Mouse (Mus musculus) liver, embryonic 11.5 days (tissue): ENCODE measurements at regions not wholly inside any gene's neighbourhood (a gene's known extent, or its start where the extent isn't known, plus 50 kb on each side); places are given as distances from the start of the nearest gene placed in this dataset.
A peak's percentile ranks its signal among the peaks of the same experiment; 100 is the strongest.
"Not testable (repeated sequence)": the region's sequence is repeated elsewhere in the genome, so short reads cannot be mapped to it uniquely, and the experiment has no call there.

Source experiments
- ATAC-seq: fragments of 200-750 bp; cut with Nextera tagmentation; replicated peaks from 2 replicates; pipeline ENCODE4 v1.8.0; 2017; ENCODE audit warnings: moderate number of reproducible peaks, mild to moderate bottlenecking, moderate TSS enrichment, moderate library complexity; ENCODE audit not compliant: low FRiP score
- DNase-seq: peaks from one replicate; pipeline ENCODE4 v3.0.0-alpha.2; 2017; ENCODE audit warnings: low spot score
- H3K27ac ChIP-seq: fragments of 300-500 bp; sonication (generic); 2 replicates; pipeline ENCODE4 v1.5.1; 2014; ENCODE audit warnings: mild to moderate bottlenecking, low read depth, low read length, control low read depth
- H3K27me3 ChIP-seq: fragments of 300-500 bp; sonication (generic); replicated peaks from 2 replicates; pipeline ENCODE4 v1.6.1; 2014; ENCODE audit warnings: low read length, mixed read lengths; ENCODE audit not compliant: control insufficient read depth, insufficient read depth
- H3K36me3 ChIP-seq: fragments of 300-500 bp; sonication (generic); 2 replicates; pipeline ENCODE4 v1.6.1; 2014; ENCODE audit warnings: mild to moderate bottlenecking, low read length, moderate library complexity, mixed read lengths; ENCODE audit not compliant: control insufficient read depth, insufficient read depth
- H3K4me1 ChIP-seq: fragments of 300-500 bp; sonication (generic); replicated peaks from 2 replicates; pipeline ENCODE4 v1.6.1; 2014; ENCODE audit warnings: low read length, mixed read lengths; ENCODE audit not compliant: control insufficient read depth, insufficient read depth
- H3K4me2 ChIP-seq: fragments of 300-500 bp; sonication (generic); 2 replicates; pipeline ENCODE4 v1.6.1; 2014; ENCODE audit warnings: mild to moderate bottlenecking, control low read depth, moderate library complexity
- H3K4me3 ChIP-seq: fragments of 300-500 bp; sonication (generic); 2 replicates; pipeline ENCODE4 v1.5.1; 2014; ENCODE audit warnings: low read depth, low read length, control low read depth
- H3K9ac ChIP-seq: fragments of 300-500 bp; sonication (generic); 2 replicates; pipeline ENCODE4 v1.6.1; 2014; ENCODE audit warnings: low read depth, low read length, control low read depth
- H3K9me3 ChIP-seq: fragments of 300-500 bp; sonication (generic); 2 replicates; pipeline ENCODE4 v1.6.1; 2016; ENCODE audit warnings: low read length, inconsistent platforms, mixed read lengths; ENCODE audit not compliant: control insufficient read depth
- WGBS: fragments of 180-500 bp; shearing (Covaris S2); extraction: QIAGEN DNeasy Blood & Tissue Kit; methylation state at CpG from one replicate; pipeline ENCODE4 v1.1.7; 2014; 5-methylcytosine and 5-hydroxymethylcytosine counted together

GRCm38 (mm10) chr2:78268705-78269104, 322.5 kb upstream of the Cwc22 start:
- ATAC-seq = no peak
- Histone ChIP-seq H3K27me3 (no peaks in the 10 kb centered on the region), H3K4me1 (no peaks in the 10 kb centered on the region), H3K9ac (no peak overlapping the region), H3K4me2 (no peak overlapping the region), H3K4me3 (no peak overlapping the region), H3K27ac (no peak overlapping the region), H3K36me3 (no peaks in the 10 kb centered on the region), H3K9me3 (no peaks in the 10 kb centered on the region)
- no peak for DNase-seq
- WGBS = 90% methylated on average over 4 of the region's 4 CpGs

GRCm38 (mm10) chr2:78267527-78268375, 321.6 kb upstream of the Cwc22 start:
- Histone ChIP-seq H3K4me3 (no peak overlapping the region), H3K4me2 (no peak overlapping the region), H3K27ac (no peak overlapping the region), H3K27me3 (no peaks in the 10 kb centered on the region), H3K36me3 (no peaks in the 10 kb centered on the region), H3K9me3 (no peaks in the 10 kb centered on the region), H3K4me1 (no peaks in the 10 kb centered on the region), H3K9ac (no peak overlapping the region)
- ATAC-seq (no peak), DNase-seq (no peak)
- WGBS = 93% methylated on average over 2 of the region's 2 CpGs

- no peak overlapping the region for H3K9ac ChIP-seq
- WGBS = 78% methylated on average over 10 of the region's 10 CpGs
- H3K9me3 ChIP-seq = no peaks in the 10 kb centered on the region
- ATAC-seq (no peak), DNase-seq (no peak)
- H3K27ac ChIP-seq = no peak overlapping the region
- H3K4me3 ChIP-seq = no peak overlapping the region
- H3K4me2 ChIP-seq = no peak overlapping the region
- H3K36me3 ChIP-seq = no peaks in the 10 kb centered on the region
- H3K4me1 ChIP-seq = no peaks in the 10 kb centered on the region
- H3K27me3 ChIP-seq = no peaks in the 10 kb centered on the region
Observed at GRCm38 (mm10) chr2:78253601-78254097, 307.5 kb upstream of the Cwc22 start.

GRCm38 (mm10) chr2:78246354-78246753, 300.2 kb upstream of the Cwc22 start:
- no peak overlapping the region for H3K27ac ChIP-seq
- H3K4me3 ChIP-seq = no peak overlapping the region
- H3K4me2 ChIP-seq = no peak overlapping the region
- DNase-seq = no peak
- H3K9me3 ChIP-seq = no peaks in the 10 kb centered on the region
- H3K4me1 ChIP-seq = no peaks in the 10 kb centered on the region
- 79% methylated on average over 5 of the region's 5 CpGs for WGBS
- H3K36me3 ChIP-seq = no peaks in the 10 kb centered on the region
- no peak overlapping the region for H3K9ac ChIP-seq
- no peaks in the 10 kb centered on the region for H3K27me3 ChIP-seq
- ATAC-seq = no peak

- ATAC-seq (no peak), DNase-seq (no peak)
- Histone ChIP-seq H3K4me2 (no peak overlapping the region), H3K27me3 (no peaks in the 10 kb centered on the region), H3K36me3 (no peaks in the 10 kb centered on the region), H3K4me3 (no peak overlapping the region), H3K9me3 (no peaks in the 10 kb centered on the region), H3K27ac (no peak overlapping the region), H3K9ac (no peak overlapping the region), H3K4me1 (no peaks in the 10 kb centered on the region)
- WGBS = 63% methylated on average over 2 of the region's 2 CpGs
Observed at GRCm38 (mm10) chr2:78240299-78240698, 294.1 kb upstream of the Cwc22 start.

- not testable (repeated sequence) for H3K36me3 ChIP-seq, H3K4me1 ChIP-seq, H3K4me3 ChIP-seq, H3K4me2 ChIP-seq, H3K27me3 ChIP-seq, H3K9me3 ChIP-seq, H3K27ac ChIP-seq, H3K9ac ChIP-seq, DNase-seq
- WGBS = 63% methylated on average over 4 of the region's 4 CpGs
- ATAC-seq = peak; percentile 77
Observed at GRCm38 (mm10) chr2:78225383-78226100, 279.4 kb upstream of the Cwc22 start.

GRCm38 (mm10) chr2:78214469-78214868, 268.3 kb upstream of the Cwc22 start:
- Histone ChIP-seq H3K4me3 (no peak overlapping the region), H3K4me2 (no peak overlapping the region), H3K9me3 (no peaks in the 10 kb centered on the region), H3K9ac (no peak overlapping the region), H3K27ac (no peak overlapping the region), H3K36me3 (no peaks in the 10 kb centered on the region), H3K4me1 (no peaks in the 10 kb centered on the region), H3K27me3 (no peaks in the 10 kb centered on the region)
- DNase-seq (no peak), ATAC-seq (no peak)
- 74% methylated on average over 8 of the region's 8 CpGs for WGBS

- Histone ChIP-seq H3K36me3 (no peaks in the 10 kb centered on the region), H3K9me3 (no peaks in the 10 kb centered on the region), H3K4me3 (no peak overlapping the region), H3K27ac (no peak overlapping the region), H3K9ac (no peak overlapping the region), H3K4me2 (no peak overlapping the region), H3K27me3 (no peaks in the 10 kb centered on the region), H3K4me1 (no peaks in the 10 kb centered on the region)
- 62% methylated on average over 5 of the region's 5 CpGs for WGBS
- ATAC-seq = no peak
- no peak for DNase-seq
Observed at GRCm38 (mm10) chr2:78205125-78205524, 258.9 kb upstream of the Cwc22 start.
